Mouse (Mus musculus) testis, adult 2 months (tissue): ENCODE data around the gene Gm4788. TPM values are rescaled to one million over a fixed set of nuclear protein-coding genes. Genes with fewer than 3 reads are reported as not detected.
"Not testable (repeated sequence)": the region's sequence is repeated elsewhere in the genome, so short reads cannot be mapped to it uniquely, and the experiment has no call there.

Source experiments
- H3K27ac ChIP-seq: fragments of 200-500 bp; 2 replicates; pipeline ENCODE4 v1.5.1; 2012; ENCODE audit warnings: low read depth, low read length; ENCODE audit not compliant: control insufficient read depth, insufficient read depth
- H3K27me3 ChIP-seq: fragments of 200-500 bp; 2 replicates; pipeline ENCODE4 v1.6.1; 2012; ENCODE audit warnings: mild to moderate bottlenecking, low read length, moderate library complexity; ENCODE audit not compliant: control insufficient read depth, insufficient read depth
- H3K36me3 ChIP-seq: fragments of 200-500 bp; 2 replicates; pipeline ENCODE4 v1.6.1; 2012; ENCODE audit warnings: mild to moderate bottlenecking, low read length; ENCODE audit not compliant: control insufficient read depth, insufficient read depth
- H3K4me1 ChIP-seq: fragments of 200-500 bp; 2 replicates; pipeline ENCODE4 v1.6.1; 2012; ENCODE audit warnings: low read length; ENCODE audit not compliant: control insufficient read depth, insufficient read depth
- H3K4me3 ChIP-seq: fragments of 200-500 bp; 2 replicates; pipeline ENCODE4 v1.5.1; 2012; ENCODE audit warnings: low read depth, mild to moderate bottlenecking, low read length, moderate library complexity, mixed read lengths; ENCODE audit not compliant: control insufficient read depth
- CTCF ChIP-seq: fragments of 200-500 bp; IDR thresholded peaks from 2 replicates; pipeline ENCODE4 v1.5.1; 2012; ENCODE audit warnings: low read depth, mild to moderate bottlenecking, inconsistent platforms, low read length, moderate library complexity; ENCODE audit not compliant: control insufficient read depth, insufficient read depth, insufficient replicate concordance
- POLR2A ChIP-seq: fragments of 200-500 bp; IDR thresholded peaks from 2 replicates; pipeline ENCODE4 v1.6.1; 2012; ENCODE audit warnings: low read depth, mild to moderate bottlenecking, inconsistent platforms, low read length, moderate library complexity; ENCODE audit not compliant: control insufficient read depth
- polyA plus RNA-seq: library from polyadenylated mRNA; depleted of rRNA; stranded (reverse); fragments of >200 nt; gene quantifications from 2 replicates; pipeline ENCODE4 v1.2.3, GENCODE M21; 2012; rRNA removed

Gene Gm4788
- polyA plus RNA-seq = not detected in 2 replicates

DNA sequence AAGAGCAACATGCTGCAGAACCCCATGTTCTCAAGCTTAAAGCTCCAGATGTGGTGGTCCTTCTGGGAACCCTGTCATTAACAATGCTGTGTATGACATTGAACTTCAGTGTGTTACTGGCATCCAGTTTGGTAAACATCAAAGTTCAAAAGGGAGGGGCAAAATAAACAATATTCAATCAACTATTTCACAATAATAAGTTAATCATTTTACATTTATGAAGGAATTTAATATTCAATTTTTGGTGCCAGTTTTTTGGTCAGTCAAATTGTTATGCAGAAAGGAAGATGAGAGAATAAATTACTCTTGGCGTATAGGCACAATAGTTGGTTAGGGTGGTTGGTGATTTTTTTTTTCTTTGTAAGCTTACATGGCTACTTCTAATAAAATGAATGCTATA is at the start of gene Gm4788:
TSS of gene Gm4788 (minus strand) at position 101 of the 400 bp plus-strand sequence.
- no peak within 1 kb of the TSS for H3K27ac ChIP-seq
- H3K36me3 ChIP-seq = no peaks in the 10 kb centered on the region
- H3K4me1 ChIP-seq = no peaks in the 10 kb centered on the region
- no peak within 1 kb of the TSS for H3K4me3 ChIP-seq
- no peak for TF ChIP-seq CTCF
- TF ChIP-seq POLR2A = no peak
- H3K27me3 ChIP-seq = no peaks in the 10 kb centered on the region

DNA sequence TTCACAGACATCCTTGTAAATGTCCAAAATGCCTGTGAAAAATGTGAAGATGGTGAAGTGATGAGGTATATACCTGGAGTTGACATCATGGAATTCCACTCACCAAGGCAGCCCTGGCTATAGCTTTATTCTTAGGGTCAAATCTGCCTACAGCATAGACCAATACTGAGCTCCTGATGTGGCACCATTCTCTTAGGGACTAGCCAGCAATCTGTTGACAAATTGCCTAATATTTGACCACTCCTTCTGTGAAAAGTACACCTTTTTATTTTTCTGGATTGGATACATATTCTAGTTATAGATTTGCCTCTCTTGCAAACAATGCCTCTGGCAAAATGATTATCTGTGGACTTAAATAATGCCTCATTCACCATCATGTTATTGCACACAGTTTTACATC is 27.6 kb upstream of the Gm4788 start:
- H3K27ac ChIP-seq = no peak overlapping the region
- H3K4me3 ChIP-seq = no peak overlapping the region
- H3K27me3 ChIP-seq = no peaks in the 10 kb centered on the region
- no peaks in the 10 kb centered on the region for H3K36me3 ChIP-seq
- no peaks in the 10 kb centered on the region for H3K4me1 ChIP-seq
- TF ChIP-seq POLR2A = no peak
- no peak for TF ChIP-seq CTCF

DNA sequence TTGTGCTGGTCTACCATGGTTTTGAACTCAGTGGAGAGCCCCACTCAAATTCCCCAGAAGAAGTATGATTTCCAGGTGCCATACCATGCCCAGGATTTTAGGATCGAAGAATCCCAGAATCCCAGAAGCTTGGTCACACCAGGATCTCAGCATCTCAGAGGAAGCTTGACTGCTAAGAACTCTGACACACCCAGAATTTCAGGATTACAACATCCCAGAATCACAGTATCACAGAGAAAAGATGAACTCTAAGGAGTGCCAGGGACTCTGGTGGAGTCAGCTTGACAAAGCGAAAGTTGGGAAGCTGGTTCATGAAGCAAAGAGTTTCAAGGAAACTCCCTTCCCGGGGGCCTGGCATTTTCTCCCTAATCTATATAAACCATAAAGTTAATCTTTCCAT is 11.1 kb downstream of the Gm4788 start:
- not testable (repeated sequence) for H3K36me3 ChIP-seq, H3K27ac ChIP-seq, H3K4me1 ChIP-seq, H3K27me3 ChIP-seq, H3K4me3 ChIP-seq

DNA sequence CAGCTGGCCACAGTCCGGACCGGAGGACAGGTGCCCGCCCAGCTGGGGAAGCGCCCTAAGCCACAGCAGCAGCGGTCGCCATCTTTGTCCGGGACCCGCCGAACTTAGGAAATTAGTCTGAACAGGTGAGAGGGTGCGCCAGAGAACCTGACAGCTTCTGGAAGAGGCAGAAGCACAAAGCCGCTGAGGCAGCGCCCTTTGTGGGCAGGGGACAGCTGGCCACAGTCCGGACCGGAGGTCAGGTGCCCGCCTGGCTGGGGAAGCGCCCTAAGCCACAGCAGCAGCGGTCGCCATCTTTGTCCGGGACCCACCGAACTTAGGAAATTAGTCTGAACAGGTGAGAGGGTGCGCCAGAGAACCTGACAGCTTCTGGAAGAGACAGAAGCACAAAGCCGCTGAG is 64.4 kb downstream of the Gm4788 start:
- not testable (repeated sequence) for H3K36me3 ChIP-seq, H3K27me3 ChIP-seq, H3K27ac ChIP-seq, H3K4me1 ChIP-seq, H3K4me3 ChIP-seq

DNA sequence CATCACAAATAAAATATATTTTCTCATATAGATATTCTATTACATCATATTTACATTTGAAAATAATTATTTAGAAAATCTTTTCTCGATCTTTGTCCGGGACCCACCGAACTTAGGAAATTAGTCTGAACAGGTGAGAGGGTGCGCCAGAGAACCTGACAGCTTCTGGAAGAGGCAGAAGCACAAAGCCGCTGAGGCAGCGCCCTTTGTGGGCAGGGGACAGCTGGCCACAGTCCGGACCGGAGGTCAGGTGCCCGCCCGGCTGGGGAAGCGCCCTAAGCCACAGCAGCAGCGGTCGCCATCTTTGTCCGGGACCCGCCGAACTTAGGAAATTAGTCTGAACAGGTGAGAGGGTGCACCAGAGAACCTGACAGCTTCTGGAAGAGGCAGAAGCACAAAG is 64.8 kb downstream of the Gm4788 start:
- H3K36me3 ChIP-seq, H3K4me1 ChIP-seq, H3K27ac ChIP-seq, H3K27me3 ChIP-seq, H3K4me3 ChIP-seq: not testable (repeated sequence)

DNA sequence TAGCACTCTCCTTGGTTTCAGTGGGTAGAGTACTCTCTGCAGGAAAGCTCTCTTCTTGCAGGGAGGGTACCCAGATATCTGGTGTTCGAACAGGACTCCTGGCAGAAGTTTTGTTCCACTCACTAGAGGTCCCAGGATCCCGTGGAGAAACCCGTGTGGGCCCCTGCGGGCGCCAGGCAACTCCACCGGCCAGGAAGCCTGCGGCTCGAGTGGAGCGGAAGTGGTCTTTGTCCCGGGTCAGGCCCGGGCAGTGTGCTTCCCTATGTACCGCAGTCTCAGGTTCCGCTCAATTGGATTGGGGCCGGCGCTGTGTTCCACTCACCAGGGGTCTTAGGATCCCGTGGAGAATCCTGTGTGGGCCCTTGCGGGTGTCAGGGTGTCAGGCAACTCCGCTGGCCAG is 131.1 kb downstream of the Gm4788 start:
- not testable (repeated sequence) for H3K36me3 ChIP-seq, H3K27ac ChIP-seq, H3K4me3 ChIP-seq

More for the DNA sequence above, 131.1 kb downstream of the Gm4788 start:
- H3K27me3 ChIP-seq, H3K4me1 ChIP-seq: not testable (repeated sequence)

Other genes starting within 250 kb of the Gm4788 start
- 2.8 and 3.1 TPM in 2 replicates for gene Cfhr1, start 221.0 kb downstream of the Gm4788 start, polyA plus RNA-seq
- not detected in 2 replicates for gene Cfhr2, start 77.5 kb upstream of the Gm4788 start, polyA plus RNA-seq